15 mouse cellular contexts compared by ENCODE assay signal in genomic region chr7:137320320-137320719, GRCm38 (mm10). TPM values are rescaled to one million over a fixed set of nuclear protein-coding genes. Genes with fewer than 3 reads are reported as not detected.
DNase-seq lines count a peak whose midpoint lies in the region; ATAC-seq lines count a peak whose summit lies in the region.
"Had no signal": no experiment of that assay in that cellular context is flagged by ENCODE, and none has a peak within 500 bp of the region (broad histone marks: within the 10 kb centered on the region; RNA-seq: fewer than 3 reads in every experiment).

No protein-coding gene starts in this region.

- no peak for ATAC-seq in embryonic facial prominence, embryonic 11.5 days (replicated peaks; ENCODE audit: insufficient number of reproducible peaks, low FRiP score, low TSS enrichment, low read depth)
- no peak for ATAC-seq in limb, embryonic 13.5 days (ENCODE audit: low FRiP score, low read depth)
- ATAC-seq in forebrain, embryonic 13.5 days: no peak
- ATAC-seq: Patski had no signal

- no peak overlapping the region for H3K9ac ChIP-seq in embryonic facial prominence, embryonic 11.5 days (replicated peaks; ENCODE audit: low read length)
- peak overlapping the region; percentile 73 for H3K9ac ChIP-seq in limb, embryonic 13.5 days
- no peak overlapping the region for H3K9ac ChIP-seq in forebrain, embryonic 13.5 days
- H3K9ac ChIP-seq: forebrain, embryonic 12.5 days had no signal

- H3K4me3 ChIP-seq in embryonic facial prominence, embryonic 11.5 days (ENCODE audit: low read depth, low read length): peak overlapping the region; percentile 12
- H3K4me3 ChIP-seq in hindbrain, embryonic 10.5 days: peak overlapping the region; percentile 23; the same call in 1 of the 2 replicates
- H3K4me3 ChIP-seq in limb, embryonic 13.5 days: peak overlapping the region; percentile 86
- no peak overlapping the region for H3K4me3 ChIP-seq in forebrain, embryonic 13.5 days

- H3K4me1 ChIP-seq in embryonic facial prominence, embryonic 11.5 days (ENCODE audit: control insufficient read depth, insufficient read depth, low read length): peaks cover 13% of the 10 kb centered on the region
- H3K4me1 ChIP-seq in hindbrain, embryonic 10.5 days (replicated peaks): peaks cover 79% of the 10 kb centered on the region
- peaks cover 71% of the 10 kb centered on the region for H3K4me1 ChIP-seq in limb, embryonic 13.5 days
- peaks cover 59% of the 10 kb centered on the region for H3K4me1 ChIP-seq in forebrain, embryonic 13.5 days

- DNase-seq in embryonic facial prominence, embryonic 11.5 days (ENCODE audit: low spot score): peak; percentile 18
- DNase-seq in hindbrain, embryonic 10.5 days (ENCODE audit: low spot score): peak; percentile 37
- DNase-seq in neural tube, embryonic 10.5 days (ENCODE audit: extremely low spot score, low spot score): peak; percentile 62
- no peak for DNase-seq in B cell, adult 2 months
- DNase-seq in cerebellum, postnatal 4 days (ENCODE audit: low spot score in 2 of 2): no peak
- DNase-seq: adrenal gland, postnatal 10 days; gastrocnemius, adult 2 months; lung, postnatal 10 days; thymus, postnatal 36 days had no signal

- no peaks in the 10 kb centered on the region for H3K9me3 ChIP-seq in embryonic facial prominence, embryonic 11.5 days (replicated peaks; ENCODE audit: control insufficient read depth, low read length)
- H3K9me3 ChIP-seq in hindbrain, embryonic 10.5 days: no peaks in the 10 kb centered on the region
- H3K9me3 ChIP-seq in limb, embryonic 13.5 days: no peaks in the 10 kb centered on the region
- no peaks in the 10 kb centered on the region for H3K9me3 ChIP-seq in forebrain, embryonic 13.5 days (replicated peaks)
- H3K9me3 ChIP-seq: forebrain, embryonic 12.5 days; heart, embryonic 10.5 days had no signal

- peak overlapping the region; percentile 26 for H3K4me2 ChIP-seq in embryonic facial prominence, embryonic 11.5 days (ENCODE audit: low read depth, low read length)
- peak overlapping the region; percentile 91 for H3K4me2 ChIP-seq in limb, embryonic 13.5 days (replicated peaks)
- no peak overlapping the region for H3K4me2 ChIP-seq in forebrain, embryonic 13.5 days

- no peaks in the 10 kb centered on the region for H3K36me3 ChIP-seq in embryonic facial prominence, embryonic 11.5 days (replicated peaks; ENCODE audit: control insufficient read depth, insufficient read depth, low read depth, low read length)
- H3K36me3 ChIP-seq in hindbrain, embryonic 10.5 days: no peaks in the 10 kb centered on the region
- H3K36me3 ChIP-seq in limb, embryonic 13.5 days: no peaks in the 10 kb centered on the region
- H3K36me3 ChIP-seq in forebrain, embryonic 13.5 days (ENCODE audit: poor library complexity, severe bottlenecking): no peaks in the 10 kb centered on the region
- H3K36me3 ChIP-seq: forebrain, embryonic 12.5 days; heart, embryonic 10.5 days had no signal

- peaks cover 79% of the 10 kb centered on the region for H3K27me3 ChIP-seq in embryonic facial prominence, embryonic 11.5 days (ENCODE audit: control insufficient read depth, insufficient read depth, low read length)
- peaks cover 100% of the 10 kb centered on the region for H3K27me3 ChIP-seq in hindbrain, embryonic 10.5 days (ENCODE audit: insufficient read depth, poor library complexity, severe bottlenecking)
- H3K27me3 ChIP-seq in limb, embryonic 13.5 days: peaks cover 97% of the 10 kb centered on the region
- H3K27me3 ChIP-seq in forebrain, embryonic 13.5 days: peaks cover 100% of the 10 kb centered on the region
- H3K27me3 ChIP-seq: CH12.LX had no signal

- H3K27ac ChIP-seq in embryonic facial prominence, embryonic 11.5 days (replicated peaks; ENCODE audit: low read depth, low read length): no peak overlapping the region
- H3K27ac ChIP-seq in hindbrain, embryonic 10.5 days: no peak overlapping the region
- H3K27ac ChIP-seq in limb, embryonic 13.5 days: peak overlapping the region; percentile 76; the same call in 1 of the 2 replicates
- no peak overlapping the region for H3K27ac ChIP-seq in forebrain, embryonic 13.5 days
- H3K27ac ChIP-seq: forebrain, embryonic 12.5 days; gastrocnemius, adult 2 months; heart, embryonic 10.5 days had no signal

- under 1% methylated on average over 11 of the region's 11 CpGs for WGBS in embryonic facial prominence, embryonic 11.5 days
- WGBS in hindbrain, embryonic 10.5 days: 2% methylated on average over 11 of the region's 11 CpGs
- WGBS in limb, embryonic 13.5 days: 5% methylated on average over 11 of the region's 11 CpGs
- 1% methylated on average over 11 of the region's 11 CpGs for WGBS in forebrain, embryonic 13.5 days

RNA-seq across cellular contexts. Expression of gene Ebf3, which starts 6.1 kb away (rescaled TPM):
- 7.2 and 7.9 TPM in 2 replicates for polyA plus RNA-seq in embryonic facial prominence, embryonic 11.5 days (2014; fragmentation: Nextera tagmentation; extraction: Ambion mirVana)
- 5.7 and 7.4 TPM in 2 replicates for polyA plus RNA-seq in hindbrain, embryonic 10.5 days (2016; fragmentation: Nextera tagmentation; extraction: Ambion mirVana)
- 13.4 and 16.9 TPM in 2 replicates for polyA plus RNA-seq in limb, embryonic 13.5 days (2015; fragmentation: Nextera tagmentation; extraction: Ambion mirVana)
- polyA plus RNA-seq in forebrain, embryonic 13.5 days (2015; fragmentation: Nextera tagmentation; extraction: Ambion mirVana): 1.1 and 2.0 TPM in 2 replicates

Comparison
In these comparisons a context has a peak if more than half of its experiments do, and no peak if none do; other contexts are left out.
1. DNase-seq: peak in embryonic facial prominence, embryonic 11.5 days (single experiment), hindbrain, embryonic 10.5 days (single experiment) and neural tube, embryonic 10.5 days (single experiment); none in B cell, adult 2 months (0 of 2) and cerebellum, postnatal 4 days (0 of 2).